Mouse (Mus musculus): Measurements from ENCODE around the gene Actr6.

Gene Actr6

DNA sequence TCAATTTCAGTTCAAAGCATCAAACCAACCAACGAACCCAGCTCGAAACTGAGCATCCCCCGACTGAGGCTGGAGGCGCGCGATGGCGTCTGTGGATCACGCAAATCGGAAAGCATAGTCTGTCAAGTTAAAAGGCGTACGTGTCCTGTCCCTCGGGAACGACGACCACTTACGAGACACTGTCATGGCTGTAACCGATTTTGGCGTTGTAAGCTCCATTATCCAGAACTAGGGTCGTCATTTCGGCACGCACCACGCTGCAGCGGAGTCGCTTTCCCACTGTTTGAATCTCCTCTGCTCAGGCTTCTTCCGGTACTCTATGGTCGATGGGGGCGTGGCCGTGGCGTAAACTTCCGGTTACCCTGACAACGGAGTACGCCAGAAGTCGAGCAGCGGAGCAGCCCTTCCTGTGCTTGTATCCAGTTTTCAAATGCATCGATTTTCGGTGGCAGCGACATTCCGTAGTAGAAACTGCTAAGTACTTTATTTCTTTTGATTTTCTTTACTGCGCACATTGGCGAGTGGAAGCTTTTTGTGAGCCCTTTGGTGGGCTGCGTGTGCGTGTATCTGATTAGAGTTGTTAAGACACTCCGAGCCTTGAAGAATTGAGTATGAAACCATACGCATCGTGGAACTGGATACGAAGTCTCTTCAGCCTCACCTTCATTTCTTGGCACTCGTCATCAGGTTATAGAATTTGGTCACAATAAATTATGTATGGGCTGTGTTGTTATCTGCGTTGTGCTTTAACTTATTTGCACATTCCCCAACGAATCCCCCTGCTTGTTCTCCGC lies at the start of gene Actr6:
Actr6 (minus strand) TSS at position 295 of the 794 bp plus-strand sequence.
- DNase-seq (ENCODE audit: low spot score in 2 of 2): peak; percentile 91 to 92

- DNase-seq (ENCODE audit: low spot score in 2 of 2): no peak
These were observed 43.9 kb upstream of the Actr6 start for GRCm38 (mm10) chr10:89776029-89776428.

DNA sequence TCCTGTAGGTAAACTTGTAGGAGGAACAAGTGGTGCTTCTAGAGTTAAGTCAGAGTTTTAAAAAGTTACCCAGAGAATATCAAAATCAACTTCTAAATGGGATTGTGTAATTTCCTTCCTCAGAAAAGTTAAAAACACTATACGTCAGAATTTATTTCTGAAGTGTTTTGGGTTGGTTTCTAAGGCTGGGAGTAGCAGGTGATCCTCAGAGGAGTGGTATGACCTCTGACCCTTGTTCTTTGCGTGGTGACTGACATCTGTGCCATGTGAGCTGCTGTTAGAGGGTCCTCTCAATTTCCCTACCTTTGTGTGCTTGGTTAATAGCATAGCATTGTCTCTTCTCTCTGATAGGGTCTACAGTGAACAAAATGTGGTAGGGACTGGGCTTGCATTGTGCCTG lies 39.8 kb upstream of the Actr6 start:
- DNase-seq (ENCODE audit: low spot score in 2 of 2): no peak

GRCm38 (mm10) chr10:89769096-89769495 lies 37.0 kb upstream of the Actr6 start:
- DNase-seq (ENCODE audit: low spot score in 2 of 2): no peak

DNA sequence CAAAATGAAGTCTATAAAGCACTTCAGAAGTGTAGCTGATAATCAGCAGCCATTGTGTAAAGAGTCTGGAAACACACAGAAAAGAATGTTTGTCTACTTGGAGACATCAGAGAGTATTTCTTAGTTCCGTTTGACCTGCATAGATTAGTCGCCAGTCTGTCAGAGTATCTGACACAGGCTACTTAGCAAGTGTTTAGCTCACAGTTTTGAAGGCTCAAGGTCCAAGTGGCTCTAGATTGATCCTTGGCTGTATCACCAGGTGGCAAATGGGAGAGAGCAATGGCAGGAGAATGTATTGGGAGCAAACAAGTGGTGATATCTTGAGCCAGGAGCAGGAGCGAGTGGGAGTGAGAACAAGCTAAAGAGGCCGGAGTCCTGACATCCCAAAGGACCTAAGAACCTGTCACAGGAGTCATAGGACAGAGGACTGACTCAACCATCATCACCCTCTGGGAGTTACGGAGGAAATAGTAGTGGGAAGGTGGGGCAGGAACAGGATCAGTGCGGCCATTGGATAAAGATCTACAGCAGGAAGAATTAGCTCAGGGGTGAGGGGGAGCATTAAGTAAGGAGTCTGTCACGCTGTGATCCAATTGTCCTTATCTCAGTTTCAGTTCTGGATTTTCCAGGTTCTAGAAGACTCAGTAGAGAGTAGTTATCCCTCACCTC lies 36.4 kb upstream of the Actr6 start:
- DNase-seq (ENCODE audit: low spot score in 2 of 2): no peak

DNA sequence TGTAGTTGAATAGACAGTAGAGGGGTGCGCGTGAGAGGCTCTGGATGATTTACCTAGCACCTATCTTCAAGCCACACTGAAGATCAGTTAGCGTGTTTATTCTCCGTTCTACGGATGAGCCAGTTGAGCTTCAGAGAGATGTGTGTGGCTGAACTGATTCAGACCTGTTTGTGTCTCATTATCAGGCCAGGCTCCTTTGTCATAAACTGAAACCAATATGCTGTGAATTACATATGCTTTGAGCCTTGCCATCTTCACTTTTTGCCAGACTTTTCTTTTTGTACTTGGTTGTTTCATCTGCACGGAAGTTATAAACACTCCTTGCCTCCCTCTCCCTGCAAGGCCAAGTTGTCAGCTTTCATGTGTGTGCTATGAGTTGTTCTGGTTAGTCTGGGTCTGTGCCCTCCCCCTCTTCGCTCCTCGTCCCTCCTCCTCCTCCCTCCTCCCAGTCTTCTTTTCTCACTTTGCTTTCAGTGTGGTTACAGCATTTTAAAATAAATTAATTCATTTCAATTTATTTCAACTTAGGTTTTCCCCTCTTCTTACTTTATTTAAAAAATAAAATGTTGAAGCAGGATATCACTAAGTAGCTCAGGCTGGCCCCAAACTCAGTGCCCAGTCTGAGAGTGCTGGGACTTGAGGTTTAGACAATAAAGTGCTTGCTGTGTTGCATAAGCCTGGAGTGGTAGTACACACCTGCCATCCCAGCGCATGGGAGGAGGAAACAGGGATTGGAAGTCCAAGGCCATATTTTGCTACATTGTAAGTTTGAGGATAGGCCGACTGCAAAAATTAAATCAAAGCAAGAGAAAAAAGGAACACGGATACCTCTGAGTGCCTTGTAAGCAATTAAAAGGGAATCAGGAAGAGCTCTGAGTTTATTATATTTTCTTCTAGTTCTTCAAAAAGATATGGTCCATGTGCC lies 34.0 kb upstream of the Actr6 start:
- DNase-seq (ENCODE audit: low spot score in 2 of 2): no peak

DNA sequence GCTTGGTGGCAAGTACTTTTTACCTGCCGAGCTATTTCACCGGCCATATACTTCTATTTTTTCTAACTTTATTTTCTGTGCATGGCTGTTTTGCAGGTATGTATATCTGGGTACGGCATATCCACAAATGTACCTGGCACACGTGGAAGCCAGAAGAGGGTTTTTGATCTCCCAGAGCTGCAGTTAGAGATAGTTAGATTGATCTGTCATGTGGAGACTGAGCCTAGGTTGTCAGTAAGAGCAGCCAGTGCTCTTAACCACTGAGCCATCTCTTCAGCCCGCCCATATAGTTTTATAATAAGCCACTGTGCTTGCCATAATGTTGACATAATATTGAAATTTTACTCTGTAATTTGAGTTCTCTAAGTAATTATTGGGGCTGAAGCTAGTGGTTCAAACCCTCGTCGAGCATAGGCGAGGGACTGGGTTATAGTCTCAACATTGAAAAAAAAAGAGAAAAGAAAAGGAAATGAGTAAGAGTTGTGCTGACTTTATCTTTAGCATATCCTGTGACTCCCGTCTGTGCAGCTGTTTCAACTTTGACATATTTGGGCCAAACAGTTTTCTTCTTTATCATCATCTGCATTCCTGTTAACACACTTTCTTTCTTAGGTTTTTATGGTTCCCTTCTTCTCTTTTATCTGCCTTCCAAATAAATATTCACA lies 32.5 kb upstream of the Actr6 start:
- no peak for DNase-seq (ENCODE audit: low spot score in 2 of 2)

DNA sequence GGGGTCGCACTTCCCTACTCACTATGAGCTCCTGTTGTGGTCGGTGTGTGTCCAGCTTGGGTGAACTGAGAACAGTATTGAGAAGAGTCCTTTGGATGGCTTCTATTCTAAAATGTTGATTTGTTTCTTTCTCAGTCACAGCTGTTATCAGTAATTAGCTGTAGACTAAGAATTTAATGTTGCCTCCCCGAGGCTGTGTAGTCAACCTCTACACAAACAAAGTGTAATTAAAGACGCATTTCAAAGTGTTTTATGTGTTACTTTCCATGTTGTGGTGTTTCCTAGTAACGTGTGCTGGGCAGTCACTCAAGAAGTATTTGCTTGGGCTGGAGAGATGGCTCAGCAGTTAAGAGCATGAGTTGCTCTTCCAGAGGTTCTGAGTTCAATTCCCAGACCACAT lies 28.7 kb upstream of the Actr6 start:
- DNase-seq (ENCODE audit: low spot score in 2 of 2): no peak

DNA sequence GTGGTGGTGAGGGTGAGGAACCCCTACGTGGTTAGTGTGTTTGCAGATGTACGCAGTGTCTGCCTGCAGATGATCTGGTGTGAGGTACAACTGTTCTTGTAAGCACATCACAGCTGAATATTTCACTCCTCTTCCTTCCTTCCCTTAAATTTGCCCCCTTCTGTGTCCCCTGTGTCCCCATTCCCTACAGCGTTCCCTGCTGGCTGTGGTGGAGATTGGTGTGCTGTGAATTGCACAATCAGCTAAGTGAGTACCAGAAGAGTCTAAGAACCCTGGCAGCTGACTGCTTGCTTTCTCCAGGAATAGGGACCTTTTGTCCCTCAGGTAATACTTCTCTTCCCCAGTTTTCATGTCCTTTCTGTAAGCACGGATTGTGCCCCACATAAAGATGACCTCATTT lies 23.1 kb upstream of the Actr6 start:
- DNase-seq (ENCODE audit: low spot score in 2 of 2): no peak

DNA sequence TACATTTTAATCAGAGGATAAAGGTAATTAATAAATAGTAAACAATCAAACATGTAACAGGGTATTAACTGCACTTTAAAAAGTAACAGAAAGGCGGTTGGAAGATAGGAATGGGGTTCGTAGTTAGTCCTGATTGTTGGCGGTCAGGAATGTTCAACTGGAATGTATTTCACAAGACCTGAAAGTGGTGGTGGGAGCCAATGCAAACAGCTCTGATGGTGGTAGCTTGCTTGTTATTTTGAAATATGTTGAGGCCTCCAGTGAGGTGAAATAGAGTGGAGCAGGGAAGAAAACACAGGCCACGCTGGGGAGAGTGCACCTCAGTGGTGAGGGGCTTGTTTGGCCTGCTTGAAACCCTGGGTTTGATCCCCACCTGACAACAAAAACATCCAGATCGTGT lies 19.0 kb upstream of the Actr6 start:
- no peak for DNase-seq (ENCODE audit: low spot score in 2 of 2)

GRCm38 (mm10) chr10:89748619-89749018 lies 16.5 kb upstream of the Actr6 start:
- no peak for DNase-seq (ENCODE audit: low spot score in 2 of 2)

DNA sequence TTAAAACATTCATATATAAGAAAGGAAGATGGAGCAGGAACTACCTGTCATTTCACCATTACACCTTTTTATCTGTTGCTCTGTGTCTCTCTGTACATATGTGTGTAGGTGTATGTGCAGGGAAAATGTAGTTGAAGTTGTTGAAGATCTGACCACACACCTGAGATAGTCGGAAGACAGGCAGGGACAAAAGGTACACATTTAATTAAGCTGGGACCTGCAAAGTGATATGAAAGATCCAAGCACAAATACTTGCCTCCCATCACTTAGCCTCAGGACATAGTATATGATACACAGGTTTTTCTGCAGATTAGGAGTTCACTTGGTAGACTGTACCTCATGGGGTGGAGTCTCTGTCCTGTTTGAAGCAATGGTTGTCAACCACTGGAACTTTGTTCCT lies 15.8 kb upstream of the Actr6 start:
- DNase-seq (ENCODE audit: low spot score in 2 of 2): no peak

GRCm38 (mm10) chr10:89747221-89747905 lies 15.3 kb upstream of the Actr6 start:
- DNase-seq (ENCODE audit: low spot score in 2 of 2): no peak

DNA sequence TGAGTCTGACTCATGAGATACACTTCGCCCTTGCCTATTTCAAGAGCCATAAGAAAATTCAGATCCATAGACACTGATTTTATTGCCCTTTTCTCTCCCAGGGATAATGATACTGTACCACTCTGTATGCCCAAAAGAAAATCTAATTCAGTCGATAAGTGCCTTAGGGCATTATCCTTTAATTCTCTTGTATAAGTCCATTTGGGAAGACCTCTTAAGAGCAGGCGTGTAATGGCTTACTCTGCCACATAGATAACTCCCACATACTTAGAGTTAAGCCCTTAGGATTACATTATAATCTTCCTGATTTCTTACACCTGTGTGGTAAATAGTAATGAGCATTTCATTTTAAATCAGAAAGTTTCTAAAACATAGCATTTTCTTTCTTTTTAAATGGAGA lies 14.5 kb upstream of the Actr6 start:
- DNase-seq (ENCODE audit: low spot score in 2 of 2): no peak

DNA sequence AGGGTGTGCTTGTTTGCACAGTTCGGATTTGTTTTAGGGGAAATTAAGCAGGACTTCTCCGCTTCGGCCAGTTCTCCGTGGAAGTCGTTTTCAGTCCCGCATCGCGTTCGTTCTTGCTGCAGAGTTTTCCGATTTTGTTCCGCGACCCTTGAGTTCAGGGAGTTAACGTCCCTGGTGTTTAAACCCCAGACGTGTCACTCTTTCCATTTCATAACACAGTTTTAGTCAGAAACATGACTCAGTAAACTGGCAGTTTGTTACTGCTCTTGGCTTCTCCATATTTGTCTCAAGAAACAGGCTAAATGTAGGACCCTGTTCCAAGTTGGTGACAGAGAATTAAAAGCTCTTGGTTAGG lies 13.5 kb upstream of the Actr6 start:
- no peak for DNase-seq (ENCODE audit: low spot score in 2 of 2)

- peak; percentile 80 to 81 for DNase-seq (ENCODE audit: low spot score in 2 of 2)
These were observed 13.0 kb upstream of the Actr6 start, which contains the start of gene Uhrf1bp1l for GRCm38 (mm10) chr10:89744871-89745665. Gene Uhrf1bp1l (plus strand): TSS chr10:89744991.

DNA sequence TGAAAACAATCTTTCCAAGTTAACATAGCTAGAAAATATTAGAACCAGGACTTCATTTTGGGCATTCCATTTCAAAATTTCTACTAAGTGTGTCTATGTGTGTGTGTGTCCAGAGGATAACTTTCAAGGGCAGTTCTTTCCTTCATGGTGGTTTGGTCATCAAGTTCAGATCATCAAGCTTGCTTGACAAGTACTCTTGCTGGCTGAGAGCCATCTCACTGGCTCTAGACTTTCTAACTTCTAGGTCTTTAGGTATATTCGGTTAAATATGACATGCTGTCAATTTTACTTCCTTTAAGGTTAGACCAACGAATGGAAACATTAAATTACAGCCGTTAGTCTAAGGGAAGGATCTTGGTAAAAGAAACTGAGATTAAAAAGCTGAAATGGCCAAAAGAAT lies 12.2 kb upstream of the Actr6 start:
- DNase-seq (ENCODE audit: low spot score in 2 of 2): no peak

GRCm38 (mm10) chr10:89743266-89743665 lies 11.2 kb upstream of the Actr6 start:
- DNase-seq (ENCODE audit: low spot score in 2 of 2): no peak

DNA sequence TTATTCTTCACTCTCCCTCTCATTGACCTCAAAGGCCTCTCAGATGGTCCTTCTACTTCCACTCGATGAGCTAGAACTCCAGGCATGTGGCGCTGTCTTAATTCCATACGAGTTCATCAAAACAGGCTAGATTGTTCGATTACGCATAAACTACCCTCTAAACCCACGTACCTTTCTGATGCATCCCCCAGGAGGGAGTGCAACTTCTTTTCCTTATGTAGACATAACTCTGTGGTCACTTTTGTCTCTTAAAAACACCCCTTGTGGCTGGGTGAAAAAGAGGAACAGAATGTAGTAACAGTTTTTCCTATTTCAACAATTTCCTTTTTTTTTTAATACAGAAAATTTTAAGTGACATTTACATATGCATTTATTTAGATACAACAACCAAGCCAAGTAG lies 8.9 kb upstream of the Actr6 start:
- no peak for DNase-seq (ENCODE audit: low spot score in 2 of 2)

DNA sequence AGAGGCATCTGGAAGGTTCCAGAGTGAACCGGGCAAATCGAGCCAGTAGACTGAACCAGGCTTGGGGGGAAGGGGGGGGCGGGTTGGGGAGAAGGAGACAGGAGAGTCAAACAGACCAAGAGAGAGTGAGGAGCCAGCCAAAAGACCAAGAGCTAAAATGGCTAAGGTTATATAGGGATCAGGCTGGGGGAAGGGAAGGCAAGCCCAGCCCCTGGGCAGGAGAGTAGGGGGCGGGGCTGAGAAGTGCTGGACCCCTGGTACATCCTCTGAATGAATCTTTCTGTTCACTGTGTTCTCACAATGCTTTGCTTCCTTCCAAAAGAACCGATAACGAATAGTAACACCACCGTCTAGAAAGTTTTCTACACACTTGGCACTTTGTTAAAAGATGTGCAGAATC lies 7.6 kb upstream of the Actr6 start:
- DNase-seq (ENCODE audit: low spot score in 2 of 2): no peak

Measured in right cerebral cortex, postnatal 36 days (tissue).